Mouse (Mus musculus): ENCODE results near the gene Twist2. TPM values are rescaled to one million over a fixed set of nuclear protein-coding genes. Genes with fewer than 3 reads are reported as not detected.

Gene Twist2
- polyA plus RNA-seq, 1 experiment from 2014 or later, result 5.8 TPM

- no peak for ATAC-seq (replicated peaks; ENCODE audit: low FRiP score)
- H3K27ac ChIP-seq (ENCODE audit: low read depth, low read length), result no peak overlapping the region
- WGBS, result 67% methylated on average over 12 of the region's 12 CpGs
- H3K4me3 ChIP-seq (ENCODE audit: low read depth, low read length), result no peak overlapping the region
- no peak overlapping the region for H3K9ac ChIP-seq (ENCODE audit: low read depth, low read length)
- DNase-seq (ENCODE audit: low spot score), result no peak
- H3K27me3 ChIP-seq (replicated peaks; ENCODE audit: control insufficient read depth, insufficient read depth, low read length), result no peaks in the 10 kb centered on the region
- no peak overlapping the region for H3K4me2 ChIP-seq
- H3K4me1 ChIP-seq (replicated peaks; ENCODE audit: control insufficient read depth, insufficient read depth, low read length), result no peaks in the 10 kb centered on the region; the same call in 1 of the 2 replicates
- no peaks in the 10 kb centered on the region for H3K36me3 ChIP-seq (ENCODE audit: control insufficient read depth, insufficient read depth, low read length)
- no peaks in the 10 kb centered on the region for H3K9me3 ChIP-seq (ENCODE audit: control insufficient read depth, low read length)
Observed at GRCm38 (mm10) chr1:91762528-91763091, 38.7 kb upstream of the Twist2 start.

GRCm38 (mm10) chr1:91770221-91770624 is 31.0 kb upstream of the Twist2 start:
- ATAC-seq (replicated peaks; ENCODE audit: low FRiP score) (no peak), DNase-seq (ENCODE audit: low spot score) (no peak)
- Histone ChIP-seq H3K27me3 (replicated peaks; ENCODE audit: control insufficient read depth, insufficient read depth, low read length) (no peaks in the 10 kb centered on the region), H3K36me3 (ENCODE audit: control insufficient read depth, insufficient read depth, low read length) (no peaks in the 10 kb centered on the region), H3K9me3 (ENCODE audit: control insufficient read depth, low read length) (no peaks in the 10 kb centered on the region), H3K9ac (ENCODE audit: low read depth, low read length) (no peak overlapping the region), H3K4me3 (ENCODE audit: low read depth, low read length) (no peak overlapping the region), H3K4me2 (peak overlapping the region; percentile 31), H3K4me1 (replicated peaks; ENCODE audit: control insufficient read depth, insufficient read depth, low read length) (no peaks in the 10 kb centered on the region), H3K27ac (ENCODE audit: low read depth, low read length) (no peak overlapping the region)
- WGBS, result 22% methylated on average over 12 of the region's 12 CpGs

- H3K36me3 ChIP-seq (ENCODE audit: control insufficient read depth, insufficient read depth, low read length), result no peaks in the 10 kb centered on the region
- no peak for DNase-seq (ENCODE audit: low spot score)
- H3K4me3 ChIP-seq (ENCODE audit: low read depth, low read length), result no peak overlapping the region
- no peaks in the 10 kb centered on the region for H3K4me1 ChIP-seq (replicated peaks; ENCODE audit: control insufficient read depth, insufficient read depth, low read length)
- H3K27ac ChIP-seq (ENCODE audit: low read depth, low read length), result no peak overlapping the region
- H3K9me3 ChIP-seq (ENCODE audit: control insufficient read depth, low read length), result no peaks in the 10 kb centered on the region
- H3K4me2 ChIP-seq, result peak overlapping the region; percentile 31
- 19% methylated on average over 10 of the region's 10 CpGs for WGBS
- no peak for ATAC-seq (replicated peaks; ENCODE audit: low FRiP score)
- no peak overlapping the region for H3K9ac ChIP-seq (ENCODE audit: low read depth, low read length)
- no peaks in the 10 kb centered on the region for H3K27me3 ChIP-seq (replicated peaks; ENCODE audit: control insufficient read depth, insufficient read depth, low read length)
Observed at GRCm38 (mm10) chr1:91770676-91771075, 30.6 kb upstream of the Twist2 start.

- Histone ChIP-seq H3K9ac (ENCODE audit: low read depth, low read length) (no peak overlapping the region), H3K4me1 (replicated peaks; ENCODE audit: control insufficient read depth, insufficient read depth, low read length) (no peaks in the 10 kb centered on the region), H3K27me3 (replicated peaks; ENCODE audit: control insufficient read depth, insufficient read depth, low read length) (no peaks in the 10 kb centered on the region), H3K27ac (ENCODE audit: low read depth, low read length) (no peak overlapping the region), H3K9me3 (ENCODE audit: control insufficient read depth, low read length) (no peaks in the 10 kb centered on the region), H3K4me2 (no peak overlapping the region), H3K36me3 (ENCODE audit: control insufficient read depth, insufficient read depth, low read length) (no peaks in the 10 kb centered on the region), H3K4me3 (ENCODE audit: low read depth, low read length) (no peak overlapping the region)
- ATAC-seq (replicated peaks; ENCODE audit: low FRiP score) (no peak), DNase-seq (ENCODE audit: low spot score) (no peak)
- WGBS, result 60% methylated on average over 5 of the region's 5 CpGs
Observed at GRCm38 (mm10) chr1:91776928-91777327, 24.3 kb upstream of the Twist2 start.

GRCm38 (mm10) chr1:91779819-91780218 is 21.4 kb upstream of the Twist2 start:
- no peaks in the 10 kb centered on the region for H3K36me3 ChIP-seq (ENCODE audit: control insufficient read depth, insufficient read depth, low read length)
- no peaks in the 10 kb centered on the region for H3K9me3 ChIP-seq (ENCODE audit: control insufficient read depth, low read length)
- no peak for DNase-seq (ENCODE audit: low spot score)
- no peaks in the 10 kb centered on the region for H3K4me1 ChIP-seq (replicated peaks; ENCODE audit: control insufficient read depth, insufficient read depth, low read length)
- no peak overlapping the region for H3K4me3 ChIP-seq (ENCODE audit: low read depth, low read length)
- ATAC-seq (replicated peaks; ENCODE audit: low FRiP score), result no peak
- H3K4me2 ChIP-seq, result no peak overlapping the region
- H3K27ac ChIP-seq (ENCODE audit: low read depth, low read length), result no peak overlapping the region
- H3K9ac ChIP-seq (ENCODE audit: low read depth, low read length), result no peak overlapping the region
- 79% methylated on average over 4 of the region's 4 CpGs for WGBS
- H3K27me3 ChIP-seq (replicated peaks; ENCODE audit: control insufficient read depth, insufficient read depth, low read length), result no peaks in the 10 kb centered on the region

- Histone ChIP-seq H3K4me1 (replicated peaks; ENCODE audit: control insufficient read depth, insufficient read depth, low read length) (no peaks in the 10 kb centered on the region), H3K36me3 (ENCODE audit: control insufficient read depth, insufficient read depth, low read length) (no peaks in the 10 kb centered on the region), H3K27ac (ENCODE audit: low read depth, low read length) (no peak overlapping the region), H3K4me2 (no peak overlapping the region), H3K27me3 (replicated peaks; ENCODE audit: control insufficient read depth, insufficient read depth, low read length) (no peaks in the 10 kb centered on the region), H3K4me3 (ENCODE audit: low read depth, low read length) (no peak overlapping the region), H3K9ac (ENCODE audit: low read depth, low read length) (no peak overlapping the region), H3K9me3 (ENCODE audit: control insufficient read depth, low read length) (no peaks in the 10 kb centered on the region)
- no peak for ATAC-seq (replicated peaks; ENCODE audit: low FRiP score)
- DNase-seq (ENCODE audit: low spot score), result no peak
- 74% methylated on average over 7 of the region's 7 CpGs for WGBS
Observed at GRCm38 (mm10) chr1:91781182-91781581, 20.1 kb upstream of the Twist2 start.

- DNase-seq (ENCODE audit: low spot score) (no peak), ATAC-seq (replicated peaks; ENCODE audit: low FRiP score) (no peak)
- H3K9me3 ChIP-seq (ENCODE audit: control insufficient read depth, low read length), result peaks cover 3% of the 10 kb centered on the region; the same call in 1 of the 2 replicates
- no peak overlapping the region for H3K9ac ChIP-seq (ENCODE audit: low read depth, low read length)
- no peak overlapping the region for H3K4me3 ChIP-seq (ENCODE audit: low read depth, low read length)
- no peak overlapping the region for H3K4me2 ChIP-seq
- 73% methylated on average over 3 of the region's 3 CpGs for WGBS
- no peaks in the 10 kb centered on the region for H3K27me3 ChIP-seq (replicated peaks; ENCODE audit: control insufficient read depth, insufficient read depth, low read length)
- H3K36me3 ChIP-seq (ENCODE audit: control insufficient read depth, insufficient read depth, low read length), result no peaks in the 10 kb centered on the region
- H3K27ac ChIP-seq (ENCODE audit: low read depth, low read length), result no peak overlapping the region
- no peaks in the 10 kb centered on the region for H3K4me1 ChIP-seq (replicated peaks; ENCODE audit: control insufficient read depth, insufficient read depth, low read length)
Observed at GRCm38 (mm10) chr1:91784162-91784561, 17.1 kb upstream of the Twist2 start.

- no peak for ATAC-seq (replicated peaks; ENCODE audit: low FRiP score)
- Histone ChIP-seq H3K27me3 (replicated peaks; ENCODE audit: control insufficient read depth, insufficient read depth, low read length) (peaks cover 43% of the 10 kb centered on the region), H3K9ac (ENCODE audit: low read depth, low read length) (no peak overlapping the region), H3K4me1 (replicated peaks; ENCODE audit: control insufficient read depth, insufficient read depth, low read length) (peaks cover 5% of the 10 kb centered on the region), H3K36me3 (ENCODE audit: control insufficient read depth, insufficient read depth, low read length) (no peaks in the 10 kb centered on the region), H3K4me2 (no peak overlapping the region), H3K9me3 (ENCODE audit: control insufficient read depth, low read length) (no peaks in the 10 kb centered on the region), H3K27ac (ENCODE audit: low read depth, low read length) (no peak overlapping the region), H3K4me3 (ENCODE audit: low read depth, low read length) (no peak overlapping the region)
- DNase-seq (ENCODE audit: low spot score), result no peak
- WGBS, result 53% methylated on average over 3 of the region's 3 CpGs
Observed at GRCm38 (mm10) chr1:91799323-91799722, 1.9 kb upstream of the Twist2 start.

- H3K9ac ChIP-seq (ENCODE audit: low read depth, low read length), result no peak overlapping the region; the same call in 1 of the 2 replicates
- H3K36me3 ChIP-seq (ENCODE audit: control insufficient read depth, insufficient read depth, low read length), result no peaks in the 10 kb centered on the region
- H3K4me1 ChIP-seq (replicated peaks; ENCODE audit: control insufficient read depth, insufficient read depth, low read length), result peaks cover 5% of the 10 kb centered on the region
- H3K27ac ChIP-seq (ENCODE audit: low read depth, low read length), result no peak overlapping the region; the same call in 1 of the 2 replicates
- H3K4me3 ChIP-seq (ENCODE audit: low read depth, low read length), result peak overlapping the region; percentile 52
- ATAC-seq (replicated peaks; ENCODE audit: low FRiP score) (no peak), DNase-seq (ENCODE audit: low spot score) (no peak)
- peaks cover 49% of the 10 kb centered on the region for H3K27me3 ChIP-seq (replicated peaks; ENCODE audit: control insufficient read depth, insufficient read depth, low read length)
- peak overlapping the region; percentile 67 for H3K4me2 ChIP-seq
- H3K9me3 ChIP-seq (ENCODE audit: control insufficient read depth, low read length), result no peaks in the 10 kb centered on the region
- WGBS, result 34% methylated on average over 13 of the region's 13 CpGs
Observed at GRCm38 (mm10) chr1:91800348-91800747, 913 bp upstream of the Twist2 start.

Measured in liver, embryonic 11.5 days (tissue).